Mouse (Mus musculus) lung, postnatal 4 days (tissue): ENCODE measurements around the gene Csmd2.

Experiments
- DNase-seq, 2 experiments: peaks; one replicate each; pipeline ENCODE4 v3.0.0; 2021

Csmd2 gene

GRCm38 (mm10) chr4:128245201-128245600 is 257.5 kb downstream of the Csmd2 start:
- no peak for DNase-seq

- peak; percentile 52 to 54 for DNase-seq
These were observed 261.0 kb downstream of the Csmd2 start for GRCm38 (mm10) chr4:128248676-128249075.

GRCm38 (mm10) chr4:128259211-128259610 is 271.6 kb downstream of the Csmd2 start:
- DNase-seq, result no peak

- DNase-seq, result no peak
These were observed 273.4 kb downstream of the Csmd2 start, which contains the start of gene Hmgb4 for GRCm38 (mm10) chr4:128260907-128261560. Hmgb4 (minus strand) TSS chr4:128260957.

- DNase-seq, result peak; percentile 38 to 80
These were observed 276.8 kb downstream of the Csmd2 start for GRCm38 (mm10) chr4:128264491-128264890.

GRCm38 (mm10) chr4:128265341-128265740 is 277.7 kb downstream of the Csmd2 start:
- DNase-seq, result peak in 1 of 2 experiments; percentile 66

GRCm38 (mm10) chr4:128269261-128269875 is 281.7 kb downstream of the Csmd2 start:
- peak in 1 of 2 experiments; percentile 39 for DNase-seq

- DNase-seq, result no peak
These were observed 282.5 kb downstream of the Csmd2 start for GRCm38 (mm10) chr4:128270177-128270576.

- DNase-seq, result peak; percentile 76 to 89
These were observed 283.3 kb downstream of the Csmd2 start for GRCm38 (mm10) chr4:128270931-128271330.

GRCm38 (mm10) chr4:128272501-128272900 is 284.8 kb downstream of the Csmd2 start:
- no peak for DNase-seq

GRCm38 (mm10) chr4:128273146-128273545 is 285.5 kb downstream of the Csmd2 start:
- no peak for DNase-seq

GRCm38 (mm10) chr4:128275116-128275515 is 287.5 kb downstream of the Csmd2 start:
- no peak for DNase-seq

GRCm38 (mm10) chr4:128275586-128275985 is 287.9 kb downstream of the Csmd2 start:
- DNase-seq, result no peak

- no peak for DNase-seq
These were observed 297.4 kb downstream of the Csmd2 start for GRCm38 (mm10) chr4:128285009-128285408.

- no peak for DNase-seq
These were observed 300.4 kb downstream of the Csmd2 start for GRCm38 (mm10) chr4:128288095-128288494.

- no peak for DNase-seq
These were observed 316.4 kb downstream of the Csmd2 start for GRCm38 (mm10) chr4:128304049-128304448.

- no peak for DNase-seq
These were observed 318.4 kb downstream of the Csmd2 start for GRCm38 (mm10) chr4:128306011-128306410.

GRCm38 (mm10) chr4:128315328-128315727 is 327.7 kb downstream of the Csmd2 start:
- peak; percentile 39 to 62 for DNase-seq

GRCm38 (mm10) chr4:128317951-128318350 is 330.3 kb downstream of the Csmd2 start:
- DNase-seq, result peak; percentile 58 to 70

- no peak for DNase-seq
These were observed 337.9 kb downstream of the Csmd2 start for GRCm38 (mm10) chr4:128325511-128325910.

GRCm38 (mm10) chr4:128326755-128327154 is 339.1 kb downstream of the Csmd2 start:
- no peak for DNase-seq

GRCm38 (mm10) chr4:128327421-128327820 is 339.8 kb downstream of the Csmd2 start:
- DNase-seq, result no peak

GRCm38 (mm10) chr4:128330519-128330918 is 342.9 kb downstream of the Csmd2 start:
- DNase-seq, result peak; percentile 28 to 68

GRCm38 (mm10) chr4:128340457-128340856 is 352.8 kb downstream of the Csmd2 start:
- no peak for DNase-seq
